Mouse (Mus musculus): ENCODE results near the gene Ccdc122. TPM values are rescaled to one million over a fixed set of nuclear protein-coding genes. Genes with fewer than 3 reads are reported as not detected.
"Not testable (repeated sequence)": the region's sequence is repeated elsewhere in the genome, so short reads cannot be mapped to it uniquely, and the experiment has no call there.

Ccdc122 gene
- polyA plus RNA-seq, 1 experiment from 2014 or later = 1.2 TPM

- no peak for ATAC-seq (ENCODE audit: low FRiP score, low read depth)
- no peak overlapping the region for H3K4me3 ChIP-seq
- no peaks in the 10 kb centered on the region for H3K9me3 ChIP-seq
- H3K27me3 ChIP-seq (replicated peaks) = no peaks in the 10 kb centered on the region
- WGBS = 96% methylated on average over 3 of the region's 3 CpGs
- no peaks in the 10 kb centered on the region for H3K36me3 ChIP-seq
- H3K4me1 ChIP-seq = 0 out of 2 replicates have a peak, but pooled peaks cover 5% of the 10 kb centered on the region
- H3K9ac ChIP-seq = no peak overlapping the region
- H3K4me2 ChIP-seq (replicated peaks) = no peak overlapping the region
- H3K27ac ChIP-seq = no peak overlapping the region
Observed at GRCm38 (mm10) chr14:77033391-77033790, 3.2 kb upstream of the Ccdc122 start.

- Histone ChIP-seq H3K27me3 (replicated peaks) (no peaks in the 10 kb centered on the region), H3K27ac (no peak overlapping the region), H3K4me3 (no peak overlapping the region), H3K36me3 (no peaks in the 10 kb centered on the region), H3K9me3 (no peaks in the 10 kb centered on the region), H3K4me1 (0 out of 2 replicates have a peak, but pooled peaks cover 5% of the 10 kb centered on the region), H3K4me2 (replicated peaks) (no peak overlapping the region), H3K9ac (no peak overlapping the region)
- 66% methylated on average over 7 of the region's 7 CpGs for WGBS
- ATAC-seq (ENCODE audit: low FRiP score, low read depth) = no peak
Observed at GRCm38 (mm10) chr14:77034175-77034915, 2.2 kb upstream of the Ccdc122 start.

DNA sequence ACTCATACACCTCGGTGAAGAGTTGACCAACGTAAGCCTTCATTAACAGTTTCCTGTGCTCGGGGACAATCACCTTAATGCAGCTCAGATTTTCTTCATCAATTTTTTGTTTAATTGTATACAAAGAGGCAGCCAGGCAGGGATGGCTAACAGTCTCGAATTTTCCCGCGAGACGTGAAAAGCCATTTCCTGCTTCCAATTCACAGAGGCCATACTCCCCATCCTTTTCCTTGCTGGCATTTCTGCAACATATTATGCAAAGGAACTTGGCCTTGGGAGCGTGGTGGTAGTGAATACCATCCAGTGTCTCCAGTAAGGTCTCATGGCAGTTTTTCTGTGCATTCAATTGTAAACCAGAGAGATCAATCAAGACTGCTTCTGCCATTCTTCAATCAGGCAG, 1.6 kb upstream of the Ccdc122 start:
- Histone ChIP-seq H3K4me2 (replicated peaks) (no peak overlapping the region), H3K9ac (no peak overlapping the region), H3K27me3 (replicated peaks) (no peaks in the 10 kb centered on the region), H3K4me1 (0 out of 2 replicates have a peak, but pooled peaks cover 5% of the 10 kb centered on the region), H3K9me3 (no peaks in the 10 kb centered on the region), H3K27ac (no peak overlapping the region), H3K4me3 (no peak overlapping the region), H3K36me3 (no peaks in the 10 kb centered on the region)
- WGBS = 83% methylated on average over 8 of the region's 8 CpGs
- no peak for ATAC-seq (ENCODE audit: low FRiP score, low read depth)

DNA sequence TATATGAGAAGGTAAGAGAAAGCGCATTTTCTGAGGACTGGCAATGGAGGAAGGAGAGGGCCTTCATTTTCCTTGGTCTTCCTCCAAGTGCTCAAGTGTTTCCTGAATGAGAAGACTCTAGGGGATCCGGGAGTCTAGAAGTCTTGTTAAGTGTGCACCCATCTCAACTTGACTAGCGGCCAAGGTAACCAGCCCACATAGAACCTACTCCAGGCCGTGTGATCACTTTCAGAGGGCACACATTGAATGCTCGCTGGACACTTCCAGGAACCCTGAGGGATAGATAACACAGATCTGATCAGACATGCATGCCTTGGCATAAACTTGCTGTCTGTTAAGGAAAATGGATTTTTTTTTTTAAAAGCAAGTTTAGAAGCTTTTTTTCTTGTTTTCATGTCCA, 758 bp downstream of the Ccdc122 start:
- Histone ChIP-seq H3K4me1 (0 out of 2 replicates have a peak, but pooled peaks cover 5% of the 10 kb centered on the region), H3K27ac (no peak overlapping the region), H3K9me3 (no peaks in the 10 kb centered on the region), H3K36me3 (no peaks in the 10 kb centered on the region), H3K9ac (no peak overlapping the region), H3K4me3 (no peak overlapping the region), H3K4me2 (replicated peaks) (no peak overlapping the region), H3K27me3 (replicated peaks) (no peaks in the 10 kb centered on the region)
- WGBS = 91% methylated on average over 5 of the region's 5 CpGs
- ATAC-seq (ENCODE audit: low FRiP score, low read depth) = no peak

DNA sequence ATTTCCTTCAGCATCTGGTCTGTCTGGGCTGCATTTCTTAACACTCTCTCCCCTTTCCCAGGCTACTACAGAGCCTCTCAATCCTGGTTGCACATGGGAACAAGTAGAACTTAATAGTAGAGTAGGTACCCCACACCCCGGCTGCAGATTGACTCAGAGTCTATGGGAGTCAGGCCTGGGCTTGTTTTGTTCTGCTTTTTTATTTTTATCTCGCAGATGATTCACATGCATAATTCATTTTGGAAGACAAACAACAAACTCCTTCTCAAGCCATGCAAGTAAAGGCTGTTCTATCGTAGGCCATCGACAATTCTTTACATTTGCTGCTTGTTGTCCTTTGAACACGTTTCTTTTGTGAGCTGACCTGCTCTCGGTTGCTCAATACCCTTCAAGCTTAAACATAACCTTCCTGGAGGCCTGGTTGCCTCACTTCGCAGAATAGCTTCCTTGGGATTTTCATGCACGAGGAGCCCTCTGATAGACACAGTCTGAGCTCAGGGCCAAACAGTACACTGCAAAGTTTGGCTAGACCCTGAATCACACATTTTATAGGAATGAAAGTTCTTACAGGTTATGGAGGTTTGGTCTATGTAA, 1.4 kb downstream of the Ccdc122 start:
- Histone ChIP-seq H3K4me3 (no peak overlapping the region), H3K9ac (no peak overlapping the region), H3K4me1 (0 out of 2 replicates have a peak, but pooled peaks cover 5% of the 10 kb centered on the region), H3K4me2 (replicated peaks) (no peak overlapping the region), H3K27me3 (replicated peaks) (no peaks in the 10 kb centered on the region), H3K36me3 (no peaks in the 10 kb centered on the region), H3K9me3 (no peaks in the 10 kb centered on the region), H3K27ac (no peak overlapping the region)
- no peak for ATAC-seq (ENCODE audit: low FRiP score, low read depth)
- WGBS = 89% methylated on average over 8 of the region's 8 CpGs

- ATAC-seq (ENCODE audit: low FRiP score, low read depth) = no peak
Observed at GRCm38 (mm10) chr14:77053288-77053687, 16.7 kb downstream of the Ccdc122 start.

GRCm38 (mm10) chr14:77069361-77069760, 32.8 kb downstream of the Ccdc122 start:
- WGBS = 83% methylated on average over 1 of the region's 1 CpGs
- no peaks in the 10 kb centered on the region for H3K4me1 ChIP-seq
- H3K36me3 ChIP-seq = no peaks in the 10 kb centered on the region
- H3K4me2 ChIP-seq (replicated peaks) = no peak overlapping the region
- no peaks in the 10 kb centered on the region for H3K27me3 ChIP-seq (replicated peaks)
- H3K9me3 ChIP-seq = no peaks in the 10 kb centered on the region
- no peak overlapping the region for H3K4me3 ChIP-seq
- no peak overlapping the region for H3K27ac ChIP-seq
- ATAC-seq (ENCODE audit: low FRiP score, low read depth) = no peak
- H3K9ac ChIP-seq = no peak overlapping the region

More at GRCm38 (mm10) chr14:77053288-77053687, 16.7 kb downstream of the Ccdc122 start:
- no peak overlapping the region for H3K9ac ChIP-seq
- no peaks in the 10 kb centered on the region for H3K27me3 ChIP-seq (replicated peaks)
- no peak overlapping the region for H3K27ac ChIP-seq
- H3K4me2 ChIP-seq (replicated peaks) = no peak overlapping the region
- no peak overlapping the region for H3K4me3 ChIP-seq
- no peaks in the 10 kb centered on the region for H3K4me1 ChIP-seq
- no peaks in the 10 kb centered on the region for H3K36me3 ChIP-seq
- no peaks in the 10 kb centered on the region for H3K9me3 ChIP-seq

DNA sequence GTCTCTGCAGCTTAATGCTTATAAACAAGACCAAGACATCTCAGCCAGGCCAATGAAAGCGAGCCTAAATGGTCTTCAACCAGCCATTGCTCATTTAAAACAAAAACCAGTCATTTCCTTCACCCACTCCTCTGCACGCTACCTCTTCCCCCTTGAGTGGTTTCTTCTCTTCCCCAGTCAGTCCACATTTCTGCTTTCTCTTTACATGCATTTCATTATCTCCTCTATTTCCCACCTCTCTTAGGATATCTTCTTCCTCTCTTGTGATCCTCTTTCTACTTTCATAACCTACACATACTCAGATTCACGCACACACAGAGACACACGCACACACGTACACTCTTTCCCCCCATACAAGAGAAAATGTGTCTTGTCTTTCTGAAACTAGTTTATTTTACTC, 44.7 kb downstream of the Ccdc122 start:
- no peak overlapping the region for H3K9ac ChIP-seq
- no peaks in the 10 kb centered on the region for H3K27me3 ChIP-seq (replicated peaks)
- no peaks in the 10 kb centered on the region for H3K4me1 ChIP-seq
- no peaks in the 10 kb centered on the region for H3K36me3 ChIP-seq
- ATAC-seq (ENCODE audit: low FRiP score, low read depth) = no peak
- H3K4me2 ChIP-seq (replicated peaks) = no peak overlapping the region
- no peak overlapping the region for H3K4me3 ChIP-seq
- H3K9me3 ChIP-seq = no peaks in the 10 kb centered on the region
- H3K27ac ChIP-seq = no peak overlapping the region
- WGBS = 87% methylated on average over 5 of the region's 5 CpGs

DNA sequence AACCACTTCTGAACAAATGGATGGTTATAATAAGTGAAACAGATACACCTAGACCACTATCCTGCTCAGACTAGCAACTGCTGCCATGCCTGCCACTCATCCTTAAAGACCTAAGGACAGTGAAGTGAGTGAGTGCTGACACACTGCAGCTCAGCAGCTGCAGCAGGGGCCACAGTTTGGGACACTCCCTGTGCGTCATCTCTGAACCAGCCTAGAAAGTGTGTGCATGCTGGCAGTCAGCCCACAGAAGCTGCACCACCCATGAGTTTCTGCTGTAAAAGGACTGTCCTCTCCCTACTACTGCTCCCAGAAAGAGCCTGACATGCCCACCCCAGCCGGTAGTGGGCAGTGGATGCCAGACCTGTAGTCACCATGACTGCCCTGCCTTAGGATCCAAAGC, 63.7 kb downstream of the Ccdc122 start:
- no peaks in the 10 kb centered on the region for H3K36me3 ChIP-seq
- ATAC-seq (ENCODE audit: low FRiP score, low read depth) = no peak
- no peaks in the 10 kb centered on the region for H3K4me1 ChIP-seq
- no peaks in the 10 kb centered on the region for H3K27me3 ChIP-seq (replicated peaks)
- 85% methylated on average over 2 of the region's 2 CpGs for WGBS
- H3K9ac ChIP-seq = no peak overlapping the region
- H3K27ac ChIP-seq = no peak overlapping the region
- no peaks in the 10 kb centered on the region for H3K9me3 ChIP-seq
- no peak overlapping the region for H3K4me3 ChIP-seq
- H3K4me2 ChIP-seq (replicated peaks) = no peak overlapping the region

- not testable (repeated sequence) for ATAC-seq (ENCODE audit: low FRiP score, low read depth); H3K4me3 ChIP-seq; H3K27me3 ChIP-seq (replicated peaks); H3K27ac ChIP-seq; H3K36me3 ChIP-seq; H3K9ac ChIP-seq; H3K9me3 ChIP-seq; H3K4me1 ChIP-seq; H3K4me2 ChIP-seq (replicated peaks)
- WGBS = 59% methylated on average over 5 of the region's 5 CpGs
Observed at GRCm38 (mm10) chr14:77110622-77111021, 74.0 kb downstream of the Ccdc122 start.

DNA sequence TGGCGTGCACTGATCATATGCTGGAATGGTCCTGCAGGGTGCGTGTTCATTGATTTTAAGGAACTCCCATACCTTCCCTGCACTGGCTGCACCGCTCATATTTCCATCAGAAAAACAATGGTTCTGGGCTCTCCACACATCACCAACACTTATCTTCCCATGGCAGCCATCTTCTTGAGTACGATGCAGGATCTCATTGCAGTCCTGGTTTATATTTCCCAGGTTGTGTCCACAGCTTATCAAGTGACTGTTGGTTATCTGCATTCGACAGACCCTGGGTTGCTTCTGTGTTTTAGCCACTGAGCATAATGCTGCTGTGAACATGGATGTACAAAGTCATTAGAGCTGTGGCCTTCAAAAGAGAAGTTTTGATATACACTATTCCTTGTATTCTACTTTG, 94.0 kb downstream of the Ccdc122 start:
- no peak overlapping the region for H3K27ac ChIP-seq
- no peaks in the 10 kb centered on the region for H3K4me1 ChIP-seq
- H3K9me3 ChIP-seq = no peaks in the 10 kb centered on the region
- no peak overlapping the region for H3K9ac ChIP-seq
- ATAC-seq (ENCODE audit: low FRiP score, low read depth) = no peak
- H3K27me3 ChIP-seq (replicated peaks) = no peaks in the 10 kb centered on the region
- H3K36me3 ChIP-seq = no peaks in the 10 kb centered on the region
- H3K4me2 ChIP-seq (replicated peaks) = no peak overlapping the region
- WGBS = 91% methylated on average over 5 of the region's 5 CpGs
- H3K4me3 ChIP-seq = no peak overlapping the region

- no peaks in the 10 kb centered on the region for H3K9me3 ChIP-seq
- H3K27ac ChIP-seq = no peak overlapping the region
- no peaks in the 10 kb centered on the region for H3K27me3 ChIP-seq (replicated peaks)
- 67% methylated on average over 6 of the region's 6 CpGs for WGBS
- no peak overlapping the region for H3K4me3 ChIP-seq
- peaks cover 1% of the 10 kb centered on the region; the same call in 1 of the 2 replicates for H3K4me1 ChIP-seq
- H3K9ac ChIP-seq = no peak overlapping the region
- H3K36me3 ChIP-seq = no peaks in the 10 kb centered on the region
- ATAC-seq (ENCODE audit: low FRiP score, low read depth) = no peak
- H3K4me2 ChIP-seq (replicated peaks) = no peak overlapping the region
Observed at GRCm38 (mm10) chr14:77136936-77137335, 100.4 kb downstream of the Ccdc122 start.

All from neural tube, embryonic 12.5 days (tissue).